Mouse (Mus musculus): ENCODE data around the gene Pptc7.
A peak's percentile ranks its signal among the peaks of the same experiment; 100 is the strongest.

Pptc7 gene

GRCm38 (mm10) chr5:122267136-122267535 lies 17.0 kb upstream of the Pptc7 start:
- no peak for DNase-seq (ENCODE audit: low spot score)

- DNase-seq (ENCODE audit: low spot score): no peak
Measured at GRCm38 (mm10) chr5:122267899-122268298, 16.3 kb upstream of the Pptc7 start.

GRCm38 (mm10) chr5:122268858-122269604 lies 15.1 kb upstream of the Pptc7 start:
- DNase-seq (ENCODE audit: low spot score): no peak

- no peak for DNase-seq (ENCODE audit: low spot score)
Measured at GRCm38 (mm10) chr5:122272821-122273220, 11.3 kb upstream of the Pptc7 start.

GRCm38 (mm10) chr5:122274785-122275184 lies 9.4 kb upstream of the Pptc7 start:
- DNase-seq (ENCODE audit: low spot score): peak; percentile 13

GRCm38 (mm10) chr5:122278946-122279345 lies 5.2 kb upstream of the Pptc7 start:
- no peak for DNase-seq (ENCODE audit: low spot score)

- DNase-seq (ENCODE audit: low spot score): no peak
Measured at GRCm38 (mm10) chr5:122279799-122280421, 4.3 kb upstream of the Pptc7 start.

GRCm38 (mm10) chr5:122280422-122280826 lies 3.7 kb upstream of the Pptc7 start:
- DNase-seq (ENCODE audit: low spot score): no peak

- no peak for DNase-seq (ENCODE audit: low spot score)
Measured at GRCm38 (mm10) chr5:122280827-122281462, 3.2 kb upstream of the Pptc7 start.

GRCm38 (mm10) chr5:122283828-122284182 lies 360 bp upstream of the Pptc7 start:
- no peak for DNase-seq (ENCODE audit: low spot score)

- DNase-seq (ENCODE audit: low spot score): peak; percentile 32
Measured at GRCm38 (mm10) chr5:122285029-122285766, 1.0 kb downstream of the Pptc7 start.

- DNase-seq (ENCODE audit: low spot score): no peak
Measured at GRCm38 (mm10) chr5:122285767-122286150, 1.6 kb downstream of the Pptc7 start.

GRCm38 (mm10) chr5:122286191-122286590 lies 2.0 kb downstream of the Pptc7 start:
- DNase-seq (ENCODE audit: low spot score): no peak

- DNase-seq (ENCODE audit: low spot score): no peak
Measured at GRCm38 (mm10) chr5:122287026-122287425, 2.9 kb downstream of the Pptc7 start.

- no peak for DNase-seq (ENCODE audit: low spot score)
Measured at GRCm38 (mm10) chr5:122288147-122288811, 4.1 kb downstream of the Pptc7 start.

GRCm38 (mm10) chr5:122291149-122291548 lies 7.0 kb downstream of the Pptc7 start:
- no peak for DNase-seq (ENCODE audit: low spot score)

GRCm38 (mm10) chr5:122291553-122292339 lies 7.6 kb downstream of the Pptc7 start:
- no peak for DNase-seq (ENCODE audit: low spot score)

- DNase-seq (ENCODE audit: low spot score): no peak
Measured at GRCm38 (mm10) chr5:122293131-122293530, 9.0 kb downstream of the Pptc7 start.

GRCm38 (mm10) chr5:122294219-122294735 lies 10.1 kb downstream of the Pptc7 start:
- DNase-seq (ENCODE audit: low spot score): no peak

GRCm38 (mm10) chr5:122295113-122295935 lies 11.2 kb downstream of the Pptc7 start:
- DNase-seq (ENCODE audit: low spot score): no peak

Data from ovary, adult 18-20 months (tissue).